Mouse (Mus musculus) monocyte, adult 5-6 weeks (primary cell): ENCODE results near the gene Atp5g1. TPM values are rescaled to one million over a fixed set of nuclear protein-coding genes. Genes with fewer than 3 reads are reported as not detected.

ENCODE experiments used
- ATAC-seq: fragments of 153-309, 156-312 bp; replicated peaks from 2 replicates; pipeline ENCODE4 v1.8.0; 2017; ENCODE audit warnings: mild to moderate bottlenecking; ENCODE audit not compliant: low TSS enrichment, insufficient number of reproducible peaks, severe bottlenecking, poor library complexity, low FRiP score
- total RNA-seq: library from RNA; stranded (forward); fragments of 200-1000, 200-491, 200-594 nt; gene quantifications from 3 replicates; pipeline ENCODE4 v1.2.3, GENCODE M21; 2017

The Atp5g1 gene
- total RNA-seq, 1 experiment from 2014 or later, result 31.3 TPM

DNA sequence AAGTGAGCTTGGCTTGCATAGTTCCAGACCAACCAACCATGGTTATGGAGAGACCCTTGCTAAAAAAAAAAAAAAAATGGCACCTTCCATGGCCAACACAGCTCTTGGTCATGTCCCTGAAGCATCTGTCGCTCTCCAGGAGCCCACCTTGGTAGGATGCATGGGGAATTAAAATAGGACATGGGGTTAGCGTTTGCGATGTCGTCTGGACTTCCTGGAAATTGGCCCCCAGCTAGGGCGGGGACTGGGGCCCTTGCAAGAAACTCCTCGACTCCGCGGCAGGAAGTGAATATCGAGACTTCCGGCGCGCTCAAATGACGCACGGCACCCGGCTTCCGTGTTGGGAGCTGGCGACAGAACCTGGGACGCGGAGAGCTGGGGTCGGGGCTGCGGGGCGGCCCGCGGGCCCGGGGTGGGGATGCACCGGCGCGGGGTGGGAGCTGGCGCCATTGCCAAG, 40.8 kb downstream of the Atp5g1 start, which contains the start of gene Snf8:
Gene Snf8 (plus strand): TSS at position 290 of the 457 bp plus-strand sequence.
- peak; percentile 98 for ATAC-seq

GRCm38 (mm10) chr11:96034116-96034515, 41.4 kb downstream of the Atp5g1 start:
- ATAC-seq, result no peak

DNA sequence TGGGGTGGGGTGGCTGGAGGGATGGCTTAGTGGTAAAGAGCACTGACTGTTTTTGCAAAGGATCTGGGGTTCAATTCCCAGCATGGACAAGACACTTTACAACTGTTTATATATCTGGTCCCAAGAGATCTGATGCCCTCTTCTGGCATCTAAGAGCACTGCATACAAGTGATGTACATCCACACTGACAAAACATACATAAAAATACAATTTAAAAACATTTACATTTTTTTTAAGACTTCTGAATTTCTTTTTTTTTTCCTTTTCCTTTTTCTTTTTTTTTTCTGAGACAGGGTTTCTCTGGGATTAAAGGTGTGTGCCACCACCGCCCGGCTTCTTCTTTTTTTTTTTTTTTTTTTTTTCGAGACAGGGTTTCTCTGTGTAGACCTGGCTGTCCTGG, 42.2 kb downstream of the Atp5g1 start:
- ATAC-seq, result no peak

GRCm38 (mm10) chr11:96031701-96032100, 43.8 kb downstream of the Atp5g1 start:
- ATAC-seq, result no peak

DNA sequence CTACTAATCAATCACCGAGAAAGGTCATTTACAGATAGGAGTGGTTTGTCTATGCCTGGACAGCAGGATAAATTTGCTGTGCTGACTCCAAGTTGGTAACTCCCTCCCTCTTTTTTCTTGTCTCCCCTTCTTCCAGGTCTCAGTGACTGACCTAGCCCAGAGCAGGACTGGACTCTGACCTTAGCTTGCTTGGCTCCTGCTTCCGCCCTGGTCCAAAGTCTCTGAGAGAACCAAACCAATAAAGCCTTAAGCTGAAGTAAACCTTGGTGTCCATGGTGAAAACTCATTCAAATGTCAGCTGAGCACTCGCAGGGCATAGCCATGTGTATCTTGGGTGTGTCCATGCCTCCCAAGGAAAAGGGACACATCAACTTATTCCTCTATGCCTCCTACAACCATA, 44.9 kb downstream of the Atp5g1 start:
- no peak for ATAC-seq

DNA sequence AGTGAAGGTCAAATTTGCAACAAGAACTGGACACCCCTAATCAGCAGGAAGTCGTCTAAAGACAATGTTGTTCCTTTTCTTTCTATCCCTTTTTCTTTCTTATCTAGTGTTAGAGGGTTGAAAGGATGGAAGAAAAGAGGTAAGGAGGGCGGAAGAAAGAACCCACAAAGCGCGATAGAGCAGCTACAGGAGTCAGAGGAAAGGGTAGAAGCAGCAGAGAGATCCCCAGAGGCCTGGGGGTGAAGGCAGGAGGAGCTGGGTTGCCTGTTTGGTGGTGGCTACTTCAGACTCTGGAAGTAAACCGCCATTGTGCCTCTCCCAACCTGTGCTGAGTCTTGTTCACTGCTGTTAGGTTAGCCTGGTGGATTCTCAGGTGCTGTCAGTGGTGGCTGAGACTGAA, 47.3 kb downstream of the Atp5g1 start:
- ATAC-seq, result no peak

- ATAC-seq, result no peak
Observed at GRCm38 (mm10) chr11:96020622-96021021, 54.8 kb downstream of the Atp5g1 start.

Other genes with a start within 250 kb of the Atp5g1 start
- 863 to 2,060 TPM (median 1,763 TPM) in 3 replicates for gene Gngt2, start 238.5 kb downstream of the Atp5g1 start, total RNA-seq
- gene Abi3, start 233.2 kb downstream of the Atp5g1 start, total RNA-seq, result 160 to 201 TPM (median 188 TPM) in 3 replicates
- gene B4galnt2, start 160.8 kb downstream of the Atp5g1 start, total RNA-seq, result 0.78 to 1.3 TPM in 2 of 3 replicates, not detected in the other
- gene Igf2bp1, start 69.7 kb downstream of the Atp5g1 start, total RNA-seq, result not detected in 3 replicates
- gene Gip, start 51.1 kb downstream of the Atp5g1 start, total RNA-seq, result not detected in 3 replicates
- 66.0 to 93.9 TPM (median 80.9 TPM) in 3 replicates for gene Snf8, start 40.8 kb downstream of the Atp5g1 start, total RNA-seq
- gene Ube2z, start 10.3 kb downstream of the Atp5g1 start, total RNA-seq, result 36.8 to 37.9 TPM (median 37.2 TPM) in 3 replicates
- not detected in 3 replicates for gene Calcoco2, start 36.3 kb upstream of the Atp5g1 start, total RNA-seq
- gene Ttll6, start 58.1 kb upstream of the Atp5g1 start, total RNA-seq, result not detected in 3 replicates
- not detected in 3 replicates for gene Hoxb13, start 118.6 kb upstream of the Atp5g1 start, total RNA-seq
- not detected in 3 replicates for gene Hoxb9, start 195.8 kb upstream of the Atp5g1 start, total RNA-seq
- gene Hoxb8, start 206.2 kb upstream of the Atp5g1 start, total RNA-seq, result not detected in 3 replicates
- gene Hoxb7, start 211.0 kb upstream of the Atp5g1 start, total RNA-seq, result not detected in 3 replicates
- gene Hoxb6, start 216.8 kb upstream of the Atp5g1 start, total RNA-seq, result not detected in 3 replicates
- gene Hoxb5, start 227.7 kb upstream of the Atp5g1 start, total RNA-seq, result not detected in 3 replicates
- 4.7 to 6.6 TPM (median 5.2 TPM) in 3 replicates for gene Hoxb4, start 242.6 kb upstream of the Atp5g1 start, total RNA-seq
- gene Hoxb3, start 247.7 kb upstream of the Atp5g1 start, total RNA-seq, result 1.4 to 2.1 TPM (median 1.8 TPM) in 3 replicates